Mouse (Mus musculus) liver, embryonic 14.5 days (tissue): ENCODE results near the gene Utp3. TPM values are rescaled to one million over a fixed set of nuclear protein-coding genes. Genes with fewer than 3 reads are reported as not detected.

ENCODE experiments used
- ATAC-seq: fragments of 200-750 bp; cut with Nextera tagmentation; 2 replicates; pipeline ENCODE4 v1.8.0; 2017; ENCODE audit warnings: moderate number of reproducible peaks, mild to moderate bottlenecking, moderate library complexity; ENCODE audit not compliant: insufficient read depth
- DNase-seq, 3 experiments: peaks; one replicate each; pipeline ENCODE4 v3.0.0-alpha.2; 2012 to 2013; ENCODE audit warnings: low read depth in 3 of 3, low spot score in 3 of 3
- H3K27ac ChIP-seq: fragments of 300-500 bp; sonication (generic); 2 replicates; pipeline ENCODE4 v1.5.1; 2014; ENCODE audit warnings: moderate library complexity, mild to moderate bottlenecking, control low read depth, inconsistent platforms
- H3K27me3 ChIP-seq: fragments of 300-500 bp; sonication (generic); 2 replicates; pipeline ENCODE4 v1.6.1; 2014; ENCODE audit warnings: mild to moderate bottlenecking, low read length, moderate library complexity; ENCODE audit not compliant: control insufficient read depth, insufficient read depth
- H3K36me3 ChIP-seq: fragments of 300-500 bp; sonication (generic); replicated peaks from 2 replicates; pipeline ENCODE4 v1.6.1; 2014; ENCODE audit warnings: low read depth; ENCODE audit not compliant: control insufficient read depth, insufficient read depth
- H3K4me1 ChIP-seq, 2 experiments: fragments of 200-500 bp in 1 of 2; fragments of 300-500 bp in 1 of 2; sonication (generic) in 1 of 2; replicated peaks; 2 replicates each; pipeline ENCODE4 v1.6.1; 2012 to 2014; ENCODE audit warnings: antibody characterized with exemption in 1 of 2, inconsistent platforms in 1 of 2, low read length in 1 of 2; ENCODE audit not compliant: control insufficient read depth in 2 of 2, insufficient read depth in 2 of 2
- H3K4me2 ChIP-seq: fragments of 300-500 bp; sonication (generic); 2 replicates; pipeline ENCODE4 v1.6.1; 2014; ENCODE audit warnings: low read depth, mild to moderate bottlenecking, control low read depth, moderate library complexity
- H3K4me3 ChIP-seq, 2 experiments: fragments of 200-500 bp in 1 of 2; fragments of 300-500 bp in 1 of 2; sonication (generic) in 1 of 2; 2 replicates each; pipeline ENCODE4 v1.5.1; 2012 to 2014; ENCODE audit warnings: low read depth in 2 of 2, low read length in 2 of 2, mild to moderate bottlenecking in 2 of 2, control low read depth in 1 of 2, inconsistent platforms in 1 of 2, moderate library complexity in 1 of 2; ENCODE audit not compliant: insufficient read depth in 1 of 2
- H3K9ac ChIP-seq: fragments of 300-500 bp; sonication (generic); replicated peaks from 2 replicates; pipeline ENCODE4 v1.6.1; 2014; ENCODE audit warnings: mild to moderate bottlenecking, control low read depth, moderate library complexity
- H3K9me3 ChIP-seq: fragments of 300-500 bp; sonication (generic); 2 replicates; pipeline ENCODE4 v1.6.1; 2016; ENCODE audit warnings: low read length, mixed read lengths; ENCODE audit not compliant: control insufficient read depth
- CTCF ChIP-seq: IDR thresholded peaks from 2 replicates; pipeline ENCODE4 v1.5.1; 2016; ENCODE audit warnings: antibody characterized with exemption, low read depth, control low read depth
- EP300 ChIP-seq: IDR thresholded peaks from 2 replicates; pipeline ENCODE4 v1.6.1; 2016; ENCODE audit warnings: antibody characterized with exemption, low read depth
- WGBS: fragments of 180-500 bp; shearing (Covaris S2); extraction: QIAGEN DNeasy Blood & Tissue Kit; methylation state at CpG from one replicate; pipeline ENCODE4 v1.1.7; 2014; ENCODE audit not compliant: insufficient replicate concordance; 5-methylcytosine and 5-hydroxymethylcytosine counted together
- polyA plus RNA-seq, 2 experiments: library from polyadenylated mRNA; depleted of rRNA in 1 of 2; stranded (reverse) in 1 of 2; unstranded in 1 of 2; fragments of >200 nt; fragmentation: Nextera tagmentation in 1 of 2; extraction: Ambion mirVana in 1 of 2; gene quantifications; 2 replicates each; pipeline versions ENCODE4 v1.2.1 to v1.2.3; 2012 to 2014

Gene Utp3
- polyA plus RNA-seq, 2 experiments = 24.6 to 25.5 TPM

- Histone ChIP-seq H3K27me3 (no peaks in the 10 kb centered on the region), H3K27ac (no peak overlapping the region), H3K36me3 (no peaks in the 10 kb centered on the region), H3K4me1 (peaks cover 2 to 8% of the 10 kb centered on the region in 2 experiments; a peak in 2 of 4 replicates), H3K9me3 (no peaks in the 10 kb centered on the region), H3K4me3 (no peak overlapping the region), H3K9ac (no peak overlapping the region), H3K4me2 (no peak overlapping the region)
- TF ChIP-seq CTCF = no peak
- TF ChIP-seq EP300 = no peak
- WGBS = 61% methylated on average over 9 of the region's 9 CpGs
- no peak for ATAC-seq
- no peak for DNase-seq
These were observed 29.2 kb downstream of the Utp3 start for GRCm38 (mm10) chr5:88583271-88584031.

GRCm38 (mm10) chr5:88584061-88584460 is 29.8 kb downstream of the Utp3 start:
- no peak overlapping the region for H3K27ac ChIP-seq
- H3K4me2 ChIP-seq = no peak overlapping the region
- H3K4me3 ChIP-seq = no peak overlapping the region
- ATAC-seq (no peak), DNase-seq (no peak)
- no peak overlapping the region for H3K9ac ChIP-seq
- H3K27me3 ChIP-seq = no peaks in the 10 kb centered on the region
- TF ChIP-seq EP300 (no peak), CTCF (no peak)
- WGBS = 45% methylated on average over 9 of the region's 9 CpGs
- no peaks in the 10 kb centered on the region for H3K36me3 ChIP-seq
- H3K9me3 ChIP-seq = no peaks in the 10 kb centered on the region
- H3K4me1 ChIP-seq = peaks cover 2 to 8% of the 10 kb centered on the region in 2 experiments; a peak in 2 of 4 replicates

- ATAC-seq = no peak
These were observed 32.3 kb downstream of the Utp3 start for GRCm38 (mm10) chr5:88586407-88587174.

GRCm38 (mm10) chr5:88587211-88587934 is 33.1 kb downstream of the Utp3 start:
- H3K27ac ChIP-seq = no peak overlapping the region
- no peaks in the 10 kb centered on the region for H3K27me3 ChIP-seq
- H3K36me3 ChIP-seq = no peaks in the 10 kb centered on the region
- no peak for TF ChIP-seq CTCF
- no peak for TF ChIP-seq EP300
- peak in 1 of 3 experiments; percentile 35 for DNase-seq
- peak overlapping the region; percentile 28 for H3K4me2 ChIP-seq
- H3K4me3 ChIP-seq = no peak overlapping the region
- WGBS = 48% methylated on average over 13 of the region's 13 CpGs
- no peak overlapping the region for H3K9ac ChIP-seq
- peak; percentile 78 for ATAC-seq
- peaks cover 2 to 8% of the 10 kb centered on the region in 2 experiments; a peak in 2 of 4 replicates for H3K4me1 ChIP-seq
- H3K9me3 ChIP-seq = no peaks in the 10 kb centered on the region

More at GRCm38 (mm10) chr5:88586407-88587174, 32.3 kb downstream of the Utp3 start:
- Histone ChIP-seq H3K27me3 (no peaks in the 10 kb centered on the region), H3K9ac (no peak overlapping the region), H3K27ac (no peak overlapping the region), H3K9me3 (no peaks in the 10 kb centered on the region), H3K4me1 (peaks cover 2 to 8% of the 10 kb centered on the region in 2 experiments; a peak in 2 of 4 replicates), H3K4me3 (no peak overlapping the region), H3K4me2 (no peak overlapping the region), H3K36me3 (no peaks in the 10 kb centered on the region)
- TF ChIP-seq CTCF (no peak), EP300 (no peak)
- DNase-seq = no peak
- 70% methylated on average over 7 of the region's 7 CpGs for WGBS
